Mouse (Mus musculus) inflammation-experienced regulatory T-cells, adult 16 weeks (primary cell): ENCODE data around the gene Wfdc21. TPM values are rescaled to one million over a fixed set of nuclear protein-coding genes. Genes with fewer than 3 reads are reported as not detected.

Experiments
- polyA plus RNA-seq: library from polyadenylated mRNA; unstranded; fragments of 100-300 nt; shearing (Covaris generic); gene quantifications from one replicate; pipeline ENCODE4 v1.2.1, GENCODE M21; 2017

Gene Wfdc21
- not detected for polyA plus RNA-seq

GRCm38 (mm10) chr11:83746681-83747080 is at the start of gene Wfdc21:
Gene Wfdc21 (plus strand): TSS chr11:83746940.

GRCm38 (mm10) chr11:83703705-83704104 is 43.0 kb upstream of the Wfdc21 start, which contains the start of gene Wfdc17:
Gene Wfdc17 (plus strand): TSS chr11:83703991.

GRCm38 (mm10) chr11:83708715-83709114 is 38.0 kb upstream of the Wfdc21 start, which contains the start of gene Wfdc18:
Gene Wfdc18 (plus strand): TSS chr11:83709015.

GRCm38 (mm10) chr11:83753581-83754181 is 6.9 kb downstream of the Wfdc21 start, which contains the start of gene Heatr6:
Gene Heatr6 (plus strand): TSS chr11:83753696.

Other genes starting within 250 kb of the Wfdc21 start
- gene Heatr9, start 224.8 kb upstream of the Wfdc21 start, polyA plus RNA-seq, result 0.30 TPM
- 149 TPM for gene Ccl5, start 216.4 kb upstream of the Wfdc21 start, polyA plus RNA-seq
- gene Ccl9, start 168.3 kb upstream of the Wfdc21 start, polyA plus RNA-seq, result not detected
- gene Ccl6, start 153.9 kb upstream of the Wfdc21 start, polyA plus RNA-seq, result 0.62 TPM
- not detected for gene Rpl9-ps1, start 101.3 kb upstream of the Wfdc21 start, polyA plus RNA-seq
- 0.78 TPM for gene Ccl3, start 97.6 kb upstream of the Wfdc21 start, polyA plus RNA-seq
- 7.7 TPM for gene Ccl4, start 84.4 kb upstream of the Wfdc21 start, polyA plus RNA-seq
- gene Wfdc17, start 42.9 kb upstream of the Wfdc21 start, polyA plus RNA-seq, result 1.4 TPM
- gene Wfdc18, start 37.9 kb upstream of the Wfdc21 start, polyA plus RNA-seq, result not detected
- gene Heatr6, start 6.8 kb downstream of the Wfdc21 start, polyA plus RNA-seq, result 45.3 TPM
- not detected for gene Hnf1b, start 103.1 kb downstream of the Wfdc21 start, polyA plus RNA-seq
- 76.4 TPM for gene Ddx52, start 195.1 kb downstream of the Wfdc21 start, polyA plus RNA-seq
- gene Synrg, start 217.5 kb downstream of the Wfdc21 start, polyA plus RNA-seq, result 8.6 TPM